Mouse (Mus musculus) lung, postnatal 0 days (tissue): ENCODE data around the gene Actbl2.

Source experiments
- CTCF ChIP-seq: IDR thresholded peaks from 2 replicates; pipeline ENCODE4 v1.5.1; 2016; ENCODE audit warnings: antibody characterized with exemption, mild to moderate bottlenecking
- EP300 ChIP-seq: IDR thresholded peaks from 2 replicates; pipeline ENCODE4 v1.6.1; 2016; ENCODE audit warnings: antibody characterized with exemption, mild to moderate bottlenecking, control low read depth

DNA sequence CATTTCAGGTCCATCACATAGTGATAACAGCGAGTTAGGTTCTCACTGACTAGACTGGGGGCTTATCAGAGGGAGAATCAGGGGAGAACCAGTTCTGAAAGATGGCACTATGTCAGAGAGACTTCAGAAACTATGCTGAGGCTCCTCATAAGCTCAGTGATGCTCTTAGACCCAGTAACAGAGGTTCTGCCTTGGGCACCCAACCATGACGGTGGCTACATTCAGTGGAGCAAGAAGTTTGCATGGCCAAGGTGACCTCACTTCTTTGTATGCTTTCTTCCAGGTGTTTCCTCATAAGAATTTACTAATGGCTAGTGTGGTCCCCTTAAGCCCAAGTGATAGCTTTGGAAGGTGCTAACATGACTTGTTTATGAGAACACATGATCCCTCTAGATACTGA lies 38.7 kb downstream of the Actbl2 start:
- TF ChIP-seq EP300, result no peak
- TF ChIP-seq CTCF, result no peak
